Mouse (Mus musculus) brain, embryonic 18.5 days (tissue): ENCODE data around the gene Cyp27a1.

Experiments
- DNase-seq: peaks from one replicate; pipeline ENCODE4 v3.0.0-alpha.2; 2012; ENCODE audit warnings: low read depth, low spot score

Cyp27a1 gene

DNA sequence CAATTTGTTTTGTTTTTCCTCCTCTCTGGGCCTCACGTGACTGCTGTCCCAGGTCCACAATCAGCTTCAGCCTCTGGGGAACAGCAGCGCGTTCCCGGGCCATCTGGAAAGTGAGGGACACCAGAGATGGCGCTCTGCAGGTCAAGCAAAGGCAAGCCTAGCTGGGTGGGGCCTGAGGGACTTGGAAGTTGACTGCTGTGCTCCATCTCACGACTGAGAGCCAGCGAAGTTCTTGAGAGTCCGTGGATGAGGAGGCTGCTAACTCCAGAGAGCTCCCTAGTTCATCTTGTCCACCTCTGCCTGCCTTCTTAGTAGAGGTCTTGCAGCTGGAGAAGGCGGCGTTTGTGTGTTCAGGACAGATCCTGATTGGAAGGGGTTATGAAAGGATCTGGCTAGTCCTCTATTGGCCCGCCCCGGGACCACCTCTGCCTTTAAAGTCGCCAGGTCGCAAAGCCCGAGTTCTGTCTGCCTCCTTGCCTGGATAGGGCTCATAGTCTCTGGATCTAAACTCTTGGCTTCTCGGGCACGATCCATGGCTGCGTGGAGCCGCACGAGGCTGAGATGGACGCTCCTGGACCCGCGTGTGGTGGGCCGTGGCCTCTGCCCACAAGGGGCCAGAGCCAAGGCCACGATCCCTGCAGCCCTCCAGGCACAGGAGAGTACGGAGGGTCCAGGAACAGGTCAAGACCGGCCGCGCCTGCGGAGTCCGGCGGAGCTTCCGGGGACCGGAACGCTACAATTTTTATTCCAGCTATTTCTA lies at the start of gene Cyp27a1:
Gene Cyp27a1, plus strand, starts transcription at position 476 of the 760 bp plus-strand sequence.
- DNase-seq: no peak

DNA sequence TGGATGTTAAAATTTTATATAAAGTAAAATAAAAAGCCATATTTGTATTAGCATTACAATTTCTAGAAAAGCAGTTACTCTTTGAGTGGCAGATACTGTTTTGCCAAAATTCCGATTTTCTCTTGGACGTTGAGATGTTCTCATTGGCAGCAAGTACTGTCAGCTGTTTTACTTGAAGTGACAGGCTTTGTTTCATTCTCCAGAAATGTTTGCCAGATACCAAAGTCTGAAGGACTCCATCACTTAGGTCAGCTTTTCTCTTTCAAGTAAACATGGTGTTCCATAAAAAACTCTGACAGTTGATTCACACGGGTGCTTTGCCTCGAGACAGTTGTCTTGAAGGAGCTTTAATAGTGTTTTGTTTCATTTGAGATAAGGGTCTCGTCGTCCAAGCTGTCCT lies 48.2 kb upstream of the Cyp27a1 start:
- DNase-seq: no peak

DNA sequence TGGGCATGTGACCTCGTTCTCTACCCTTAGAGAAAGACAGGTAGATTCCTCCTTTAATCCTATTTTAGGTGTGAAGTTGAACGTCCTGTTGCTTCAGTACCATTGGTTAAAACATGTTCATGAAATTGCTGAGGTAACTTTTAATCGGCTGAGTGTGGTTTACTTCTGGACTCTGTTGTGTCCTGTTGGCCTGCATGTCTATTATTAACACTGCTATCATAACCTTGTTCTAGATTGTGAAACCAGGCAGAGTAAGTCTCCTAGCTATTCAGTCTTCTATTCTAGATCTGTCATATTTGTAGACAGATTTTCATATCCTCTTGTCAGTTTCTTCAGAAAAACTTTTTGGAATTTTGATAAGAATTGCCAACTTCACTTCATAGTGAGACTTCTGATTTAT lies 45.0 kb upstream of the Cyp27a1 start:
- no peak for DNase-seq

DNA sequence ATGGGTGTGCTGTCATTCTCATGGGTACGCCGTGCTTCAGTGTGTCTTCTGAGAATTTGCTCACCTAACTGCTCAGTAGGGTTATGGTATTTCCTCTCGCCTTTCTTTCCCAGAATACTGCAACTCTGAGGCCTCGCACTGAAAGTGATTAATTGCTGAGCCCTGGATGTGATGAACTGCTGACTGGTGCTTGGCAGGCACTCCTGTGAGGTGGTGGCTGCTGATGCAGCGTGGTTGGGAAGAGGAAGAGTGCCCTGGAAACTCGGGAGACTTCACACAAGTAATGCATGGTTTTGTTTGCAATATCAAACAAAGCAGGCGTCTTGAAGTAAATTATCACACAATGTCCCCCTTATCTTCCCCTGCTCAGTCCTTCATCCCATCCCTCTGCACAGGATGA lies 40.6 kb upstream of the Cyp27a1 start:
- DNase-seq: no peak

DNA sequence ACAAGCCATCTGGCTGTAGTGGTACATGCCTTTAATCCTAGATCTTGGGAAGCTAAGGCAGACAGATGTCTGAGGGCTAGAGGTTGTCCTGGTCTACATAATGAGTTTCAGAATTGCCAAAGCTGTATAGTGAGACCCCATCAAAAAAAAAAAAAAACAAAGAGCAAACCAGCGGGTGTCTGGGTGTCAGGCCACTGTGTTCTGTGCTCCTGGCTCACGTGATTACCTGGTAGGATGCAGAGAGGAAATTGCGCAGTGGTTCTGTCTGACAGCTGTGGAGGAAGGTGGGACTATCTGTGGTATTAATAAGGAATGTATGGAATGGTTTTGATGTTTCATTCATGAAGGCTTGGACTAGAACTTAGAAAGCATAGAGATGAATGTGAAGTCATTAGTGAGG lies 36.5 kb upstream of the Cyp27a1 start:
- DNase-seq: no peak

DNA sequence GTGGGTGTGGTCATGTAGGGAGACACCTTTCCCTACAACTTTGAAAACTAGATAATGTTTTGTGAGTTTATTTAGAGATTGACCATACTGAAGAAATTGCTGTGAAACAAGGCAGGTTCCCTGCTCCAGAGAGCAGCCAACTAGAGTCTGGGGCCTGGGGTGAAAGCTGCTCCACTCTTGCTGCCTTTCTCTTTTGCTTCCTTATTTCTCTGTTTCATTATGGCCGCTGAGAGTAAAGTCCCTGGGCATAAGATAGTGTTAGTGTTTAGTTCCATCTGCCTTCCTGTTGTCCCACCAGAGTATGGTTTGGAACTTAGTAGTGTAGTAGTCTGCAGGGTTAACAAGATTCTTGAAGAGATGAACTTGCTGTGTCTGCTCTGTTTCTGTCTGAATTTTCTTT lies 35.5 kb upstream of the Cyp27a1 start:
- no peak for DNase-seq

DNA sequence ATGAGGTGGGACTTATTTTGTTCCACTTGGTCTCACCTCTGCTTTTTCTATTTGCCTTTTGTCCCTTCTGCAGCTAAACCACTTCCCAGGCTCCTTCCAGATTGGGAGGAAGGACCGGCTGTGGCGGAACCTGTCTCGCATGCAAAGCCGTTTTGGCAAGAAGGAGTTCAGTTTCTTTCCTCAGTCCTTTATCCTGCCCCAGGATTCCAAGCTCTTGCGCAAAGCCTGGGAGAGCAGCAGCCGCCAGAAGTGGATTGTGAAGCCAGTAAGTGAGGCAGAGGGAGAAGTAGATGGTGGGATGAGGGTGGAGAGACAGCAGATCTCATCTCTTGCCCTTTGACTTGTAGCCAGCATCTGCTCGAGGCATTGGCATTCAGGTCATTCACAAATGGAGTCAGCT lies 26.2 kb upstream of the Cyp27a1 start:
- DNase-seq: no peak

DNA sequence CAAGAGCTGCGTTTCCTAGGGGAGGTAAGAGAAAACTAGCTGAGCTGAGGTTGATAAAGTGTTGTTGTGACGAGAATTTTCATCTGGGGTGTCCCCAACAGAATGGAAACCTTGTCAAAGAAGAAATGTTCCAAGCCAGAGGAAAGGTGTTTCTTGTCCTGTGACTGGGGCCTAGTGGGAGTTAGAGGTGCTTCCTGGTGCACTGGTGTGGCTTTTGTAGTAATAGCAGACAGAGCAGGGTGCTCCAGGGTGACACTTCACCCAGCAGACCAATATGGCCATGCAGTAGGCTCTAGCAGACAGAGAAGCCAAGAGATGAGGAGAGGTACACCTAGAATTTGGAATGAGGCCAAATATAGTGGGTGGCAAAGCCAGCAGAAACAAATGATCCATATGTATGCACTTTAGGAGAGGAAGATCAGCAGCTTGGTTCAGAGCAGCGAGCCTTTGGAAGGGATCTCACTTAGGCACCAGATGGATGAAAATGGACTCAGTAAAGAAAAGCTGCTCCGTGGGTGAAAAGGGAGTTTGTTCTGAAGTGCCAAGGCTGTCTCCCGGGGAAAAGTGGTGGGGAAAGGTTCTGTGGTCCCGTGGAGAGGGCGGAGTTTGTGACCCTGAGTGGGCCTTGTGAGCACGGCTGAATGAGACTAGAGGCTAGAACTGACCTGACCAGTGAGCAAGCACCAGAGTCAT lies 19.3 kb upstream of the Cyp27a1 start:
- DNase-seq: no peak

DNA sequence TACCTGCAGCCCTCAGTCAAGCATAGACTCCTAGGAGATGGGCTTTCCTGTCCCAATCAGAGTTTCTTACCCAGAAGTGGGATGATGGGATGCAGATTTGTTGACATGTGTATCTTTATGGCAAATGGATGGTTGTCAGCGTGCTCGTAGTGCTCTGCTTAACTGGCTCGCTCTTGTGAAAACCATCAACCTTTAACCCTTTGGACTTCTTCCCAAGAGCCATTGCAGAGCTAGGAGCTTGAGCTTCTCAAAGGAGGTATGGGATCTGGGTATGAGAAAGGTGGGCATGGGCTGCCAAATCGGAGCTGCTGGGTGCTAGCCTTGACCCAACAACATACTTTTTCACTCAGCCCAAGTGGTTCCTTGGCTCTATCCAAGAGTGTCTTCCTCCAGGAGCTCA lies 17.5 kb upstream of the Cyp27a1 start:
- DNase-seq: no peak

DNA sequence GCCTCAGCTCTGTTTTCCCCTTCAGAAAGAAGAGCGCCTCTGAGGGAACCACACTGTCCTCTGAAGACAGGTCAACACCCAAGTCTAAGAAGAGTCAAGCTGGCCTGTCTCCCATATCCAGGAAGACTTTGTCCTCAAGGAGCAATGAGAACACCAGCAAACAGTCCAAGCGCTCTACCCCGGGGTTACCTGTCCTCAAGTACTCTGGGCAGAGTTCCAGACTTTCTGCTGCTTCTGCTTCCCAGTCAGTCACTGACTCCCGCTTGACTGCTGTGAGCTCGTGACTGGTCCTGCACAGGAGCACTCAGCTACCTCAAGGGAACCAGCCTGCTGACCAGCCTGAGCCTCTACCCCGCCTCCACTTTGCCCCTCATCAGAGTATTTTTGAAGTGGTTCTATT lies 16.0 kb upstream of the Cyp27a1 start:
- DNase-seq: no peak

DNA sequence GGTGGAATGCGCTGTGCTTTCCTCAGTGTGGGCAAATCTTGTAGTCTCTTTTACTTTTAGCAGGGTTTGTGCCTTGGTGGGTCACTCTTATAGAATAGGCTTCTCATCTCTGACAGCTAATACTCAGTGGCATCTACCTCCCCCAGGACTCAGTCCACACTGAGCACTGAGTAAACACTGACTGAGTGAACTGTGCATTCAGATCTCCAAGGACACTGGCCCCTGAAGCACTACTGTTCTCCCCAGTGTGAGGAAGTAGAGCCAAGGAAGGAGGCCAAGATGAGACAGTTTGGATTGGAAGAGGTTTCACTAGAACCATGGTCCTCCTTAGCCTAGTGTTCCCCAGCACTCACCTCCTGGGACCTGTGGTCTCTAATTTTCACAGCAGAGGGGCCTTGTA lies 15.0 kb upstream of the Cyp27a1 start:
- DNase-seq: no peak

DNA sequence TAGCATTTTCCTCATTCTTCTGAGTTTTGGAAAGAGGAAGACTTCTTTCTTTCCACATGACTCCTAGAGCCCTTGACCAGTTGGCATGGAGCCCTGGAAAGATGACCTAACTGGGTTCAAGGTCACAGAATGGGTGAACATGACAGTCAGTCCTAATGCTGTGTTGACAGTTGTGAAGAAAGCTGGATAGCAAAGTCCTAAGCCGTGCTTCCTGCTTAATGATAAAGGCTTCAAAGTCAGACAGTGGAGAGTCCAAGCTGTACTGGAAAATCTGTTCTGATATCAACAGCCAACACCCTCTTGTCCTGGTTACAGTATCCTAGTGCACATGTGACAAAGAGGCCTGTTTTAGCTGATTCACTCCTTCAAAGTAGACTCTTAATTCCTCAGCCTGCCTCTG lies 14.6 kb upstream of the Cyp27a1 start:
- DNase-seq: no peak

DNA sequence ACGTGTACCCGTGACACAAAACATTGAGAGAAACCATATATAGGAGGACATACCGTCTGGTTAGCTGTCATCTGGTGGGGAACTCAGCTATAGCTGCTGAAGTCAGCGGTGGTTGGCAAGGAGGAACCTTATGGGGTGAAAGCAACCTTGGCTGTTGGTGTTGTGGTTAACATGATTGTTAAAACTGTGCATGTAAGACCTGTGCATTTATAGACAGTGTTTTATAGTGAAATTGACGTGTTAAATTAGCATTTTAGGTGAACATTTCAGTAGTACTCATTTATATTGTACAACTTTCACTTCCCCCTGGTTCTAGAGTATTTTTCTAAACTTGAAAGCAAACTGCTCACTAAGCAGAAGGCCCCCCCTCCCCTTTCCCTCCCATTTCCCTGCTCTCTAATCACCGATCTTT lies 11.2 kb upstream of the Cyp27a1 start:
- DNase-seq: no peak

DNA sequence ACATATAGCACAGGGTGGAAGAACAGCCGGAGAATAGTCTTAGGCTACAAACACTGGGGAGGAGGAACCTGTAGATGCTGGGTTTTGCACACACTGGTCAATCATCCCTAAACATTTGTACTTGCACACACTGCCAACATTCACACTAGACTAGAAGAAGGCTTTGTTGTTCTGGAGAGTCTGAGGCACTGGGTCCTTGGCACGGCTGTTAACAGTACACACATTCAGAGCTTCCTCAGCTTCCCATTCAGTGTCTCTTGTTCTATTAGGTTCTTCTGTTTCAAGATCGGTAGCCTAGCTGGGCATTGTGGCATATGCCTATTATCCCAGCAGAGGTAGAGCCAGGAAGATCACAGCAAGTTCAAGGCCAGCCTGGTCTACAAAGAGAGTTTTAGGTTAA lies 9.2 kb upstream of the Cyp27a1 start:
- DNase-seq: no peak

DNA sequence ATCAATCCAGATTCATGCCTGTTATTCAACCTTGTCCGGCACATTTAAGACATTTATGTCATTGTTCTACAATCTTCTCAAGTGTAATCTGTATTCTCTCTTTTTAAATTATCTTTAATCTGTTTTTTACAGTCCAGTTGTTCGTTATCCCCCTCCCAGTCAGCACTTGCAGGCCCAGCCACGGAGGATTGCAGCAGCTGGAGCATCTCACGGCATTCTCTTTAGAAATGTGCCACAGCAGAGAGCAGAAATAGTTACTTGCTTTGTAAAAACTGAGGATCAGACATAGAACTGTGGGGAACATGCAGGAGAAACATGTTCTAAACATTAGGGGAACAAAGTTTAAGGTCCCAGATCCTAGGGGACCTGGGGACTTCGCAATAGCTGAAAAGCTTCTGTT lies 8.4 kb upstream of the Cyp27a1 start:
- no peak for DNase-seq

DNA sequence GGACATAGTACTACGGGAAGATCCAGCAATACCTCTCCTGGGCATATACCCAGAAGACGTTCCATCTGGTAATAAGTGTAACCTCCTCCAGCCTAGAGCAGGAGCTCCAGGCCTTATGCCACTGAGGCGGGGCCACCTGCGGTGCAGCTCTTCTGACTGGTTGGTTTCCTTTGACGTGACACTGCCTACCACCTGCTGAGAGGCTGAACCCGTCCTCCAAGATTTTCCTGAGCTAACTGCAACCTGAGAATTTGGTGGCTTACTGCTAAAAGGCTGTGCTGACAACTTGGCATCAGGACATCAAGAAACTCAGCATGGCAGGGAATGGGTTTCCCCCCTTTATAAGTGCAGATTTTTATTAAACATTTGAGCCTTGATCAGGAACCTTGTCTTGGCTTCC lies 3.8 kb upstream of the Cyp27a1 start:
- no peak for DNase-seq

DNA sequence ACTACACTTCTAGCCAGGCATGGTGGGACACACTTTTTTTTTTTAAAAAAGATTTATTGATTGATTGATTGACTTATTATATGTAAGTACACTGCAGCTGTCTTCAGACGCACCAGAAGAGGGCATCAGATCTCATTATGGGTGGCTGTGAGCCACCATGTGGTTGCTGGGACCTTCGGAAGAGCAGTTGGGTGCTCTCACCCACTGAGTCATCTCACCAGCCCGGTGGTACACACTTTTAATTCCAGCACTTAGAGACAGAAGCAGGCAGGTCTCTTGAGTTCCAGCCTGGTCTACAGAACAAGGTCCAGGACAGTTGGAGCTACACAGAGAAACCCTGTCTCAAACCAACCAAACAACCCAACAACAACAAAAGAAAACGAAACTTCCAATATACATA lies 1.3 kb upstream of the Cyp27a1 start:
- DNase-seq: no peak

DNA sequence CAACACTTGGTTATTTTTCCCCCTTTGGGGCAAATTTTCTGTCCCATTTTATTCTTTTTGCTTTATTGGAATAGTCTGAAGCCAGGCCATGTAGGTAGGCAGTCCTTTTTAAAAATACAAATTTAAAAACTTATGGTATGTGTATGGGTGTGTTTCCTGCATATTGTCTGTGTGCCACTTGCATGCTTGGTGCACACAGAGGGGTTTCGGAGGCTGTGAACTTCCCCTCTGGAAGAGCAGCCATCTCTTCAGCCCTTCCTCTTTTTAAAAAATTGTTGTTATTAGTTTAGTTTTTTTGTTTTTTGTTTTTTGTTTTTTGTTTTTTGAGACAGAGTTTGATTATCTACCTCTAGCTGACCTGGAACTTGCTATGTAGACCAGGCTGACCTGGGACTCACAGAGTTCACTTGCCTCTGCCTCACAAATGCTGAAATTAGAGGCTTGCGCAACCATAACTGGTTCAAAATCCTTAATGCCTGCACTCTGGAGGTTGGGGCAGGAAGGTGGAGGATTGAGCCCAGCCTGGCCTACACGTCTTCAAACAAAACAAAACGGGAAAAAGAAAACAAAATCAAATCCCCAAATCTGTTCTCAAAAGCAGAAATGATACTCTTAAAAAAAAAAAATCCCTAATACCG lies 794 bp upstream of the Cyp27a1 start:
- no peak for DNase-seq

DNA sequence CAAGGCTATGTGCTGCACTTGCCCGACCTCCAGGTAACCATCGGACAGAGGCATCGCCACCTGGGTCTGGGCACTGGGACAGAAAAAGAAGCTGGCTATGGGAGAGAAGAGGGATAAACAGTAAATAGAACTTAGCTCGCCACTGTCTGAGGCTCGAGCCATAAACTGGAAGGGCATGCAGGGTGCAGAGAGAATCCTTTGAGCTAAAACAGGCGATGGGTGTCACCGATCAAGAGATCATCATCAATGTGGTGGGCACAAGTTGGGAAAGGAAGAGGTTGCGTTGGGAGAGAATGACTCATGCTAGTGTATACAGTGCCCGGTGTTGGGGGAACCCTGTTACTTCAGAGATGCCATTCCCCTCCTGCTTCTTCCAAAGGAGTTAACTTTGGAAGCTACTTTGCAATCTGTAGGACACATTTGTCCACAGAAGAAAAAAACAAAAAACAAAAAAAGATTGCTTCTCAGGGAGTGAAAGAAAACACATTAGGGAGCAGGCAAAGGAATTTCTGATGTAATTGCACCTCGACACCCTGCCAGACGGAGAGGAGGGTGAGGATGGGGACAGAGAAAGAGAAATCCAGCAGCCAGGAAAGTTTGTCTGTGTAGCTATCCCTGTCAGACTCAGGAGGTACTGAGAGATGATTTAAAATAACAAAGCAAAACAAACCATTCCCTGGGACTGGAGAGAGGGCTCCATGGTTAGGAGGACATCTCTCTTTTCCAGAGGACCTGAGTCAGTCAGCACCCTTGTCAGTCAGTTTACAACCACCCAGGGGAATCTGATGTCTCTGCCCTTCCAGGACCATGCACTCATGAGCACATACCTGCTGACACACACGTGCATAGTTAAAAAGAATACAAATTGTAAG lies 721 bp downstream of the Cyp27a1 start:
- DNase-seq: no peak

DNA sequence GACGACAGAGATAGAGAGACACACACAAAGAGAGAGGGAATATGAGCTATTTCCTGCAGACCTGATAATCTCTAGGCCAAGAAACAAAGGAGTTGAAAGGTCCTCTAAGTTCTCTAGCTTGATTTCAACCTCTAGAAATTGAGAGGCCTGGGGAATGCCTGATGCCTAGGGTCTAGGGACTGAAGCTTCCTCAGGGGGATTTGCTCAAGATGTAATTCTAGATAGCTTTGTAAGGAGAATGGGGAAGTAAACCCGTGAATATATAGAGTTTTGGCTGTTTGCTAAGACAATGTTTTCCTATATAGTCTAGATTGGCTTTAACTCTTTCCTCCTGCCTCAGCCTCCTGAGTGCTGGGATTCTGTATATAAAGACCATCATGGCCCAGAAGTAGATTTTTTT lies 1.6 kb downstream of the Cyp27a1 start:
- no peak for DNase-seq

DNA sequence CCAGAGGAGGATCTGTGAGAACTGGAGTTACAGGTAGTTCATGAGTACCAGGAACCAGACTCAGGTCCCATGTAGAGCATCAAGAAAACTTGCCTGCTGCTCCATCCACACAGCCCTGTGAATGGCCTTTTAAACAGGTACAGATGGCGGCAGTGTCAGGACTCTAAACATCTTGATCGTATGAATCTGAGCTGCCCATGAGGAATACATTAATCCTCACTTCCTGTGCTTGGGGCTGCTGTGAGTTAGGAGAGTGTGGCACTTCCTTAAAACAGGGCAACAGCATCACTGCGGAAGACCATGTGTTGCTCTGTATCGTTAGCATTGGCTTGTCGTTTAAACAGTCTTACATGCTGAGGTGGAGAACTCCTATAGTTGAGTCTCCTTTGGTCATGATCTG lies 2.1 kb downstream of the Cyp27a1 start:
- DNase-seq: no peak

DNA sequence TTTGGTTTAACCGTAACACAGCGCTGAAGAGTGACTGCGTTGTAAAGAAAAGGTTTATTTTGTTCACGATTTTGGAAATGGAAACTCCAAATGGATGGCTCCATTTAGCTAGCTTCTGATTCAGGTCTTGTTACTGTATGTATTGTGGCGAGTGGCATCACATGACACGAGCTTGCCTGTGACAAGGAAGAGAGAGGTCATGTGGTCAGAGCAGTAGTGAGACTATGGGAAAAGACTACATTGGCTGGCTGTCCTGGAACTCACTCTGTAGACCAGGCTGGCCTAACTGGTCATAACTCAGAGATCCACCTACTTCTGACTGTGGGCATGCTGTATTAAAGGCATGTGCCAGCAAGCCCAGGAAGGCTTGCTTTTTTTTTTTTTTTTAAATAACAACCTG lies 2.5 kb downstream of the Cyp27a1 start:
- no peak for DNase-seq
